Mouse (Mus musculus): ENCODE results near the gene Bcl7c. TPM values are rescaled to one million over a fixed set of nuclear protein-coding genes. Genes with fewer than 3 reads are reported as not detected.

Bcl7c gene
- polyA plus RNA-seq, 1 experiment from 2014 or later, result 37.5 TPM

MicroRNAs within 50 kb of the gene (microRNA counts, 519-probe panel; counts per million panel counts)
- microRNA mmu-miR-762, result 2,259 counts per million, percentile 42 among the panel's probes with 10 or more counts

Small RNA genes within 50 kb of the gene (microRNA-seq; reads per million reads assigned to microRNA genes)
- gene Mir762, result not detected

Other genes with a start within 250 kb of the Bcl7c start
- gene Prr14, start 249.3 kb downstream of the Bcl7c start, polyA plus RNA-seq (2015; fragmentation: Nextera tagmentation; extraction: Ambion mirVana), result 31.6 and 31.8 TPM in 2 replicates
- 8.3 and 8.9 TPM in 2 replicates for gene Fbrs, start 229.7 kb downstream of the Bcl7c start, polyA plus RNA-seq (2015; fragmentation: Nextera tagmentation; extraction: Ambion mirVana)
- gene Srcap, start 196.9 kb downstream of the Bcl7c start, polyA plus RNA-seq (2015; fragmentation: Nextera tagmentation; extraction: Ambion mirVana), result 27.7 and 29.8 TPM in 2 replicates
- 8.7 and 9.2 TPM in 2 replicates for gene Gm42715, start 189.3 kb downstream of the Bcl7c start, polyA plus RNA-seq (2015; fragmentation: Nextera tagmentation; extraction: Ambion mirVana)
- 3.8 and 3.9 TPM in 2 replicates for gene Tmem265, start 147.5 kb downstream of the Bcl7c start, polyA plus RNA-seq (2015; fragmentation: Nextera tagmentation; extraction: Ambion mirVana)
- gene Phkg2, start 135.6 kb downstream of the Bcl7c start, polyA plus RNA-seq (2015; fragmentation: Nextera tagmentation; extraction: Ambion mirVana), result 33.2 and 36.6 TPM in 2 replicates
- 14.0 and 15.8 TPM in 2 replicates for gene Ccdc189, start 120.3 kb downstream of the Bcl7c start, polyA plus RNA-seq (2015; fragmentation: Nextera tagmentation; extraction: Ambion mirVana)
- 31.1 and 33.9 TPM in 2 replicates for gene Rnf40, start 120.2 kb downstream of the Bcl7c start, polyA plus RNA-seq (2015; fragmentation: Nextera tagmentation; extraction: Ambion mirVana)
- 9.6 and 11.2 TPM in 2 replicates for gene Zfp629, start 93.1 kb downstream of the Bcl7c start, polyA plus RNA-seq (2015; fragmentation: Nextera tagmentation; extraction: Ambion mirVana)
- gene Ctf1, start 3.8 kb upstream of the Bcl7c start, polyA plus RNA-seq (2015; fragmentation: Nextera tagmentation; extraction: Ambion mirVana), result 6.2 and 6.6 TPM in 2 replicates
- gene Ctf2, start 23.2 kb upstream of the Bcl7c start, polyA plus RNA-seq (2015; fragmentation: Nextera tagmentation; extraction: Ambion mirVana), result 0.11 TPM in 2 replicates
- 1.3 and 2.1 TPM in 2 replicates for gene Fbxl19, start 35.6 kb upstream of the Bcl7c start, polyA plus RNA-seq (2015; fragmentation: Nextera tagmentation; extraction: Ambion mirVana)
- 20.3 and 21.4 TPM in 2 replicates for gene Orai3, start 60.9 kb upstream of the Bcl7c start, polyA plus RNA-seq (2015; fragmentation: Nextera tagmentation; extraction: Ambion mirVana)
- 10.3 and 12.3 TPM in 2 replicates for gene Setd1a, start 67.7 kb upstream of the Bcl7c start, polyA plus RNA-seq (2015; fragmentation: Nextera tagmentation; extraction: Ambion mirVana)
- not detected in 2 replicates for gene Gm49388, start 76.7 kb upstream of the Bcl7c start, polyA plus RNA-seq (2015; fragmentation: Nextera tagmentation; extraction: Ambion mirVana)
- 24.5 and 24.9 TPM in 2 replicates for gene Hsd3b7, start 91.7 kb upstream of the Bcl7c start, polyA plus RNA-seq (2015; fragmentation: Nextera tagmentation; extraction: Ambion mirVana)
- gene Stx4a, start 115.4 kb upstream of the Bcl7c start, polyA plus RNA-seq (2015; fragmentation: Nextera tagmentation; extraction: Ambion mirVana), result 50.3 and 53.7 TPM in 2 replicates
- gene Stx1b, start 115.6 kb upstream of the Bcl7c start, polyA plus RNA-seq (2015; fragmentation: Nextera tagmentation; extraction: Ambion mirVana), result 1.0 and 1.3 TPM in 2 replicates
- 6.8 and 7.4 TPM in 2 replicates for gene Zfp646, start 167.3 kb upstream of the Bcl7c start, polyA plus RNA-seq (2015; fragmentation: Nextera tagmentation; extraction: Ambion mirVana)
- gene Zfp668, start 167.9 kb upstream of the Bcl7c start, polyA plus RNA-seq (2015; fragmentation: Nextera tagmentation; extraction: Ambion mirVana), result 9.1 and 10.4 TPM in 2 replicates
- 1.5 and 1.8 TPM in 2 replicates for gene Prss53, start 182.0 kb upstream of the Bcl7c start, polyA plus RNA-seq (2015; fragmentation: Nextera tagmentation; extraction: Ambion mirVana)
- gene Gm21974, start 186.5 kb upstream of the Bcl7c start, polyA plus RNA-seq (2015; fragmentation: Nextera tagmentation; extraction: Ambion mirVana), result not detected in 2 replicates
- gene Vkorc1, start 186.7 kb upstream of the Bcl7c start, polyA plus RNA-seq (2015; fragmentation: Nextera tagmentation; extraction: Ambion mirVana), result 99.9 and 113 TPM in 2 replicates
- gene Bckdk, start 195.1 kb upstream of the Bcl7c start, polyA plus RNA-seq (2015; fragmentation: Nextera tagmentation; extraction: Ambion mirVana), result 141 and 149 TPM in 2 replicates
- gene Kat8, start 203.6 kb upstream of the Bcl7c start, polyA plus RNA-seq (2015; fragmentation: Nextera tagmentation; extraction: Ambion mirVana), result 26.1 and 30.4 TPM in 2 replicates
- gene Prss8, start 221.2 kb upstream of the Bcl7c start, polyA plus RNA-seq (2015; fragmentation: Nextera tagmentation; extraction: Ambion mirVana), result 1.6 and 8.3 TPM in 2 replicates
- gene Prss36, start 237.8 kb upstream of the Bcl7c start, polyA plus RNA-seq (2015; fragmentation: Nextera tagmentation; extraction: Ambion mirVana), result 8.8 and 9.6 TPM in 2 replicates

All from heart, embryonic 16.5 days (tissue).